Mouse (Mus musculus) right cerebral cortex, postnatal 10 days (tissue): ENCODE measurements at regions not wholly inside any gene's neighbourhood (a gene's known extent, or its start where the extent isn't known, plus 50 kb on each side); places are given as distances from the start of the nearest gene placed in this dataset.

Experiments used
- DNase-seq, 2 experiments: peaks; one replicate each; pipeline ENCODE4 v3.0.0; 2021; ENCODE audit warnings: low spot score in 2 of 2

DNA sequence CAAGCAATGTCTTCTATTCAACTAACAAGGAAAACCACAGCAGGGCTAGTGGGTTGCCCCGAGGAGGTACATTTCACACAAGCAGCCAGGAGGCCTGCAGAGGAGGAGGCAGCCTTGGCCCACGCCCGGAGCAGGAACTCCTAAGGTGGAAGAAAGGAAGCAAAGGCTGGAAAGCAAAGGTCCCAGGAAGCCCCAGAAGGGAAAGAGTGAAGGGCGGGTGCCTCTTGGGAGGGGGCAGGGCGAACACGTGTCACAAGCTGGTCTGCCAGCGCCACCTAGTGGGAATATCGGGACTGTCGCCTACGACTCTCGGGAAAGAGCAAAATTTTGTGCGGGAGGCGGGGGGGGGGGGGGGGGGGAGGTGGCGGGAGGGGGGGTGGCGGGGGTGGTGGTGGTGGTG is 508.1 kb upstream of the Tmem132c start:
- DNase-seq = peak; percentile 89 to 93

DNA sequence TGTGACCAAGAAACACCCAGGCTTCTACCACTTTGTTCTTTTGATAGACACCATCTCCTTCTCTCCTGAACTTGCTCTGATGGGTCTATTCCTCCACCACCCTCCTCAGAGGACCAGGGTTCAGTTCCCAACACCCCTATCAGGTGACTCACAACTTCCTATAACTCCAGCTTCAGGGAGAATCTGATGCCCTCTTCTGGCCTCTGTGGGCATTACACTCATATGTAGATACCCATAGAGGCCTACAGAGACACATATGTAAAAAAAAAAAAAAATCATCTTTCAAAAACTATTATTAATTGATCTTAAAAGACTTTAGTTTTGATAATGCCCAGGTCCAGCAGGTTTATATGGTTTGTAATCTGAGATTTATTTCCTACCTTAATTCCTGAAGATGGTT is 505.9 kb upstream of the Tmem132c start:
- no peak for DNase-seq

DNA sequence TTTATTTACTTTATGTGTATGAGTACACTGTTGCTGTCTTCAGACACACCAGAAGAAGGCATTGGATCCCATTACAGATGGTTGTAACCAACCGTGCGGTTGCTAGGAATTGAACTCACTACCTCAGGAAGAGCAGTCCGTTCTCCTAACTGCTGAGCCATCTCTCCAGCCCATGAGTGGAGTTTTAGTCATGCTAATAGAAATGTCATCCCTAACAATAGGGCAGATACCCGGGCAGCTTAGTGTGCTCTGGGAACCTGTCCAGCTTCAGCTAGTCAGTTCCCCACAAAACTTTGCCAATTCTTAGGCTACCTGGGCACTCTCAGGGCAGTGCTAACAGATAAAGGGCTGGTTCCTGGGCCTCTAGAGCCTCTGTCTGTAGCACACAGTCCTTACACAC is 503.9 kb upstream of the Tmem132c start:
- no peak for DNase-seq

DNA sequence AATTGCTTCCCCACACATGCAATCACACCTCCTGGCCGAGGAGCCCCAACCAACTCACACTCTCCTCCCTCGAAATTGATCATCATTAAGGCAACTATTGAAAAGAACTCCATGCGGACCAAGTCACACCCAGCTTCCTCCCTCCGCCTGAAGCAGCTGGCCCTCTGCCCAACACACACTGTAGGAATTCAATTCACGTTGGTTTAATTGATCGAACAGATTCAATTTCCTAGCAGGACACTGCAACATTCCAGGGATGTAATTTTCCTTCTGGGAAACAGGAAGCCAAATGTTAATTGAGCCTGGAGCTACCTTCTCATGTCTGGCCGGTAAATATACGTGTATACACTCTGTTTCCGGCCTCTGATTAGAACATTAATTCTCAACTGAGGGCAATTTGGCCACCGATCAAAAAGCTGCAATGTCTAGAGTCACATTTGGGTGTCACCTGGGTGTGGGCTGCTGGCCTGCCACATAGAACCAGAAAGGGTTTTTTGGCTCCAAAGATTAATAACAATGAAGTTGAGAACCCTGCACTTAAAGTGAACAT is 500.7 kb upstream of the Tmem132c start:
- DNase-seq = no peak

DNA sequence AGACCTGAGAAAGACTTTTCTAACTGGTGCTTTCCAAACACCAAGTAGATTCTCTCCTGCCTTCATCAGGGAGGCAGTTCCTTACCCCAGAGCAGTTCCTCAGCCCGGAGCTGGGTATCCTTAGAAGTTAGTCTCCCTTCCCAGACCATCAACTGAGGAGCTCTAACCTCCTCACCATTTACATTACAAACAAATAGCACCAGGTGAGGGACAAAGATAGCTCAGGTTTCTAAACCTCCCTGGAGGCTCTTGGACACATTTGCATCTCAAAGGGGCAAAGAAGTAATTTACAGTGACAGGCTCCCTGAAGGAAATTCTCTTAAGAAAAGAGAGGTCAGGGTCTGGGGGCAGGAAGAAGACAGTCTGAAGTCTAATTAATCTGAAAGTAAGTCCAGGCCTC is 486.5 kb upstream of the Tmem132c start:
- DNase-seq = no peak

DNA sequence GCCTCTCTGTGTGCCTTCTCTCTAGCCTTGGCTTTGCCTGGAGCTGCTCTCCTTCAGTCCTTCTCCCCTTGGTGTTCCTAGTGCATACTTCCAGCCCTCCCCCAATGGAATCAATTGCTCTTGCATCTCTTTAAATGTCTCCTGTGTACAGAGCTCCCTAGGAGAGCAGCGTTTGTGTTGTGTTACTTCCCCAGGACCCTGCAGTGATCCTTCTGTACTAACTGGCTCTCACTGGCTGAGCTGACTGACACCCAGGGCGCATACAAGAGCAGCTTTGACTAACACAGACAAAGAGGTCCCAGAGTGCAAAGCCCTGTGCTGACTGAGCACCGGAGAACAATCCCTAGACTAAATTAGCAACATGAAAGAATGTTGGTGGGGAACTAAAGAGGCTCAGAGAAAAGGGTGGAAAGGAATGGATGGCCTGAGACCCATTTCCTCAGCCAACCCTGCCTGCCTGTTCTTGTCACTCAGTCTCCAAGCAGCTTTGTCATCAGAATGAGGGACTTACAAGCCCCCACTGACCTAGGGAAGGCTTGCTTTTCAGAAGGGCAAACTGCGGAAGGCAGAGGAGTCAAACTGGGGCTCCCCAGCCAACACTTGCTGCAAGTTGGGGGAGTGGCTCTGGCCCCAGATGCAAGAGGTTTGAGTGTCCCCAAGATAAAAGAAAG is 476.4 kb upstream of the Tmem132c start:
- no peak for DNase-seq

DNA sequence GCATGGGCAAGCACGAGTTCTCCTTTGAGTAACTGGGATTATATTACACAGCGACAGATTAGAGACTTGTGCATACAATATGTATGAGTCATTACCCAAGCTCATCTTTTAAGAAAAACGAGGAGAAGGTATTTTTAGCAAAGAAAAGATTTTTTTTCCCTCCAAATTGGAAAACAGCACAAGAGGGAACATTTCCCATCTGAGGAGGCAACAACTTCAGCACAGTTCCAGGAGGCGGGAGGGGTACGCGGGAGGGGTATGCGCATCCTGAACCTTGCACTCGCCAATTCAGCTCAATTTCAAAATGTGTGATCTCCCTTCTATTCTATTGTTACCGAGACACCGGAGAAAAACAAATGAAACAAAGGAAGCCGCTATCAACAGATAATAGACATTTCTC is 472.6 kb upstream of the Tmem132c start:
- no peak for DNase-seq

DNA sequence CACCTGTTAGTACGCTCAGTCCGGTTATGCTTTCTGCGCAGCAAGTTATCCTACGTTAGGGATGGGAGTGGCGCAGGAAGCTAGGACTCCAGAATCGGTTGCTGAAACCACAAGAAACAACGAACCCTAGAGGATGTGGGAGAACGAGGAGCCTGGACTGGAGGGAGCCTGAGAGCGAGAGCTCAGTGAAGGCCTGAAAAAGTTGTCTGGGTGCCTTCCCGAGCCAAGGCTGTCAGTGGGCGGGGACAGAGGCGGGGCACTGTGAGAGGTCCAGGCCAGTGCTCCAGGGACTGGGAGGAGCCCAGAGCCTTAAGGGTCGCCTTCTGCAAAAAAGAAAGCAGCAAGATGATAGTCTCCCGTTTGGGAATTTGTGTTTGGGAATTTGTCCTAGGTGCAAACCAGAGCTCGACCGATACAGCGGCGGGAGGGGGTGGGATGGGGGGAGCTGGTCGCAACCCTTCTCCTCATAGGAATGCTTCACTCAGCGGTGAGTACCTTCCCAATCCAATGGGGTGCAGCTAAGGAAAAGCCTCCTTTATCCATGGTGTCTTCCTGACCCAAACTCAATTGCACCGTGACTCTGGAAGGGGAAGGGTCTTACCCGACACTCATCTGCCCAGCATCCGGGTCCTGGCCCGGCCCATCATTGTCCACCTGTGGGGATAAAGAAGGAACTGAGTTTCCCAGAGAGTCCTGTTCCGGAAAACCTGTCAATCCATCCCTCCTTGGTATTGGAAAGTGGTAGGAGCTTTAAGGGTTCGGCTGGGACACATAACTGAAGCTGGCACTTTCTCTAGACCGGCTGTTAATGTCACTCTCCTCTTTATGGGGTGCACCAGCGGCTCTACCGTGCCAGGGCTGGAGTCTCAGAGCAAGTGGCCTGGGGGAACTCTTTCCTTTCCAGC is 453.6 kb upstream of the Tmem132c start:
- DNase-seq = no peak

DNA sequence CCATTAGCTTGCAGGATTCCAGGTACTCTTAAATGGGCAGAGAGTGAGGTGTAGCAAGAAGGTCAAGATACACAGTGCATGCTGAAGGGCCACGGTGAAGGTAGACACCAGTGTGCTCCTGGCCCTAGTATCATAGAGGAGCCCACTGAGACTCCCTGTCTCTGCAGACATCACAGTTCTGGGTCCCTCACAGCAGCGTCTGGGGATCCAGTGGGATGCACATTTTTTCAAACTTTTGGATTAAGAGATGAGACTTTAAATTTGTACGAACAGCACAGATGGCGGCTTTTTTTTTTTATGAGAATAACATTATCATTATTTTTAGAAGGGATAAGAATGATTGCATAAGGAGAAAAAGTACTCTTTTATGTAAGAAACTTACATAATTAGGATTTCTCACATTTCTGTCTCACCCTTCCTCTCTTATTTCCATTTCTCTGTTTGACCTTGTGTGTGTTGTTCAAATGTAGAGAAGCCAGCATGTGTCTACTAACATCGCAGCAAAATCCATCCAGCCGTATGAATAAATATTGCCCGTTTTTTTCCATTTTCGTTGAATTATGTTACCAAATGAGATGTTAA is 441.8 kb upstream of the Tmem132c start:
- peak in 1 of 2 experiments; percentile 34 for DNase-seq

DNA sequence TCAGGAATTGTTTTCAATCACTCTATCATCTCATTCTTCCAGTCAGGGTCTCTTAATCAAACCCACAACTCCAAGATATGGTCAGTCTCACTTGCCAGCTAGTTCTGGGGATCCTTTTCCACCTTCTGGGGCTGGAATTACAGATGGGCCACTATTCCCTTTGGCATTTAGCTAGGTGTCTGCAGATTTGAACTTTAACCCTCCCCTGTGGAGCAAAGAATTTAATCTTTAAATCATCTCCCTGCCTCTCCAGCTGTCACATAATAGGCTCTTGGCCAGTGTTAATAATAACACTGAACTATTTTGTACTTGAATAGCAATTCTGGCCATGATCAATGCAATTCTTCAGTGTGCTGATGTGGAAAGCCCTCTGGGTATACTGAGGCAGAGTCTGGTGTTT is 435.0 kb upstream of the Tmem132c start:
- DNase-seq = no peak

DNA sequence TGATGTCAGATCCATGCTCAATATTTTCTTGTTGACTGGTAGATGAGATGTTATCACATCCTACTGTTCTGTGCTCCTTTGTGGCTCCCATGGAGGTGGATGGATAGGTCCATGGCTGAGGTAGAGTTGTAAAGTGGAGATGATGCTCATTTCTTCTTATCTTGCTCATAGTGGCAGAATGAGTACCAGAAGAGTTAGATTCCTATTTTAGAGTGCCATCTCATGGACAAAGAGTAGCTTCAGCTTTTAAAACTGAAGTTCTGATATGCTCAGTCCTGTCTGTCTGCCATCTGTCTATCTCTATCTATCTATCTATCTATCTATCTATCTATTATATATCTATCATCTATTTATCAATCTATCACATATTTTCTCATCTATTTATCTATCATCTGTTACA is 425.5 kb upstream of the Tmem132c start:
- no peak for DNase-seq

DNA sequence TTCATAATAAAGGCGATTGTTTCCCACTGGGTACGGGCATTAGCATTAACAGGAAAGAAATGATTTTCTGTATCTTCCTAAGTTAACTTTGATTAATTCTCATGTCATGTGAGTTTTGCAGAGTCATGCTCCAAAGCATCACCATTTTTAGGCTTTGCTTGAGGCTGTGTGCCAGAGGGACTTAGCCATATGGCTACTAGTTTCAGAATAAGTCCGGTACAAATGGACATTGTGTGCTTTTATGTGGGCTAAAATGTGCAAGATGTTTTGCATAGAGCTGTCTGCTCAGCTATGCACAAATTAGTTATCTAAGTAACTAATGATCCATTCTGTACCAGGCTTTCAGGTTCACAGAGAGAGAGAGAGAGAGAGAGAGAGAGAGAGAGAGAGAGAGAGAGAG is 406.2 kb upstream of the Tmem132c start:
- DNase-seq = peak; percentile 29 to 31

DNA sequence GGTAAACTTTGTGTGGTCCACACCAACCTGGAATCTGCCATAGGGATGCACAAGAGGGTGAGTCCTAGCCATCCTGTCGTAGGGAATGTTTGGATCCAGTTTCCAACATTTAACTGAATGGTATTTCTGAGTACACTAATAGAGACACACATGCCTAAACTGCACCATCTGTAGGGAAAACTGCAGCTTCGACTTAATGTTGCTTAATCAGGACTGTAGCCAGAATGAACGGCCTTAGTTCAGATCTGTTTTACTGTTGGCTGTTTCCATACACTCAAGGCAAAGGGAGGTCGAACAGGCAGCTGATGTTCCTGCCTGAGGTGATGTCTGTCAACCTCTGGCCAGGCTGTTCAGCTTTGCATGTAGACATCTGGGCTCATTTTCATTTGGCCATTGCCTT is 399.0 kb upstream of the Tmem132c start:
- peak in 1 of 2 experiments; percentile 22 for DNase-seq

DNA sequence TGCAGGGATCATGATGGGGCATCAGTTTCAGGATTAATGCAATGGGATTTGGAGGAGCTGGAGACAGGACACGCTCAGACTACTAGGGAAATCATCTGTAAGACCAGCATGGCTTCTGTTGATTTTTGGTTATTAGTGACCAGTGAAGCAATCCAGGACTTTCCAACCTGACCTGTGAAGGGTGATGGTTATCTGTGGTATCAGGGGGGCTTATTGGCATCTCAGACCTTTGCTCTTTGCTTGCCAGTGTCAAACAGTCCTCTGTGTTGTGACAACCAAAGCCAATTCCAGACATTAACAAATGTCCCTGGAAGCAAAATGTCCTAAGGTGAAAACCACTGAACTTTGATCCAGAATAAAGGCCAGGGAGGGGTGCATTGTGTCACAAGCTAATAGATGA is 379.5 kb upstream of the Tmem132c start:
- DNase-seq = no peak

DNA sequence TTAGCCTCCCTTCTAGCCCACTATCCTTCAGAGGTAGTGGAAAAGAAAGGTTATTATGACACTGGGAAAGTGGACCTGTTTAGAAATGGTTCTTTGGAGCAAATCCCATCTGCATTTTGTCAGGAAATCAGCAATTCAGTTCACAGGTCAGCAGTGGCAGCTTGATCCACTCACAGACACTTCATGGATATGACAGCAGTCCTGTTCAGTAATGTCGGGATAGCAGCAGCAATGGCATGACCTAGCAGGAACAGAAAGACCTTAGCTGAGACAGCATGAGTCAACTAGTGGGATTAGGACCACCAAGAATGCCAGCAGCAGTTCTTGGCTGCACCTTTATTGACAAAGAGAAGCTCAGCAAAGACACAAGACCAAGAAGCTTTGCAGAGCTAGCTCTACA is 365.8 kb upstream of the Tmem132c start:
- DNase-seq = no peak

DNA sequence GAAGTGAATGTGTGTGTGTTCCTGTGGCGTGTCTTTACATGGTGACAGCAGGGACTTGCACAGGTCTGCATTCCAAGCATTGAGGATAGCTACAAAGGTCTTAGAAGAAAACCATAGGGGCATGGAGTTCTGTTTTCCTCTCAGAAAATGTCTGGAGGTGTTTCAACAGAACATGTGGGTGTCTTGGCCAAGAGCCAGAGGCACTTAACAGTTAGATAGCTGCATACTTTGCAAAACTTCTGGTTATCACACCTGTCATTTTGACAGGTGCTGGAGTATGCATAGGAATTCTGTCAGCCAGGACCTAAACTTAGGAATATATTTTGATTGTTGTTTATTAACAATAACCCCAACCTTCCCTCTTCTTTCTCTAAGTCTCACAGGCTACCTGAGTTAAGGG is 350.9 kb upstream of the Tmem132c start:
- DNase-seq = no peak

DNA sequence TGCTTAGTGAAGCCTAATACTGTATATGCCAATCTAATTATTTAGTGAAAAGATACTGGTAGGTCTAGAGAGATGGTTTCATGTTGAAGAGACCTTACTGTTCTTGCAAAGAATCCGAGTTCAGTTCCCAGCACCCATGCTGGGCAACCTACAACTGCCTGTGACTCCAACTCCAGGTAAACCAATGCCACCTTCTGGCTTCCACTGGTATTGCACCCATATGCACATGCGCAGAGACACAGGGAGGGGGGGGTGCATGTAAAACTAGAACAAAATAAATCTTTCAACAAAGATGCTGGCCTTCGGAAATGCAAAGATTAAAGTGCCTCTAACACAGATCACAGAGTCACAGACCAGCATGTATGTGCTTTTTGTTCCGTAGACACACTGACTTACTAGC is 348.5 kb upstream of the Tmem132c start:
- no peak for DNase-seq

DNA sequence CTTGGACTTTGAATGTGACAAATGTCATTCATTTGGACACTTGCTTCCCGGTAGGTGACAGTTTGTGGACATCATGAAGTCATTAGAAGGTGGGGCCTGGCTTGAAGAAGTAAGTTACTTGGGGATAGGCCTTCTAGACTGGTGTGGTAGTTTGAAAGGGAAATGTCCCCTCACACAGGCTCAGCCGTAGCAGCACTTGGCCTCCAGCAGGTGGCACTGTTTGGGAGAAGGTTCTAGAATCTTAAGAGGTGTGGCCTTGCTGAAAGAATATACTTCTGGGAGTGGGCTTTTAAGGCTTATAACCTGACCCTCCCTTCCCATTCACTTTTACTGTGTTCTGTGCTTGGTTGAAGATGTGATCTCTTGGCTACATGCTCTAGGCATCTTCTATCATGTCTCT is 331.5 kb upstream of the Tmem132c start:
- DNase-seq = no peak

DNA sequence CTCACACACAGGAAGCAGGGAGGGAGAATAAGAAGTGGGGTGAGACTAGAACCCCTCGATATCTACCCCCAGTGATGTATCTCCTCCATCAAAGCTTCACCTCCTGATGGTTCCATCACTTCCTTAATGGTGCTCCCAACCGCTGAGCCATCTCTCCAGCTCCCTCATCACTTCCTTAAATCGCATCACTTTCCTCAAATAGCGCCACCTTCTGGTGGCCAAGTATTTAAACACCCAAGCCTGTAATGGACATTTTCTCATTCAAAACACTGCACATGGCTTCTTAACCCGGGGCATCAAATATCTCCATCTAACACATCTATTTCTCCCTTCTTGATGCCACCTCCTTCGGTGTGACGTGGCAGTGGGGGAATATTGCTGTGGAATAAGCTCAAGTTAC is 324.3 kb upstream of the Tmem132c start:
- DNase-seq = no peak

DNA sequence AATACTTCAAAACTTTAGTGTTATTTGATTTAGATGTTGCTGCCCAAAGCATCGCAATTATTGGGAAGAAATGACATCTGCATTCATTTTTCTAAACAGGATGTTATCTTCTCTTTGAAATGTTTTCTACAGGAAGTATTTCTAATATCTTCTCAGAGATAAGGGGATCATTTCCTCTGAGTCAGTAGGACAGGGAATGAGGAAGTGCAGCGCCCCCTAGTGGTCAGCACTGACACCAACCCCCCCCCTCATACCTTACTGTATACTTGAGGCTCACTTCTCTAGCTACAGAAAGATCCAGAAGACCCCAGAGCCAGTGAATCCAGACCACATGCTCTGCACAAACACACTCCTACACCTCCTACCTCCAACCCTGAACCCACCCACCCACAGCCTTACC is 308.1 kb upstream of the Tmem132c start:
- no peak for DNase-seq

DNA sequence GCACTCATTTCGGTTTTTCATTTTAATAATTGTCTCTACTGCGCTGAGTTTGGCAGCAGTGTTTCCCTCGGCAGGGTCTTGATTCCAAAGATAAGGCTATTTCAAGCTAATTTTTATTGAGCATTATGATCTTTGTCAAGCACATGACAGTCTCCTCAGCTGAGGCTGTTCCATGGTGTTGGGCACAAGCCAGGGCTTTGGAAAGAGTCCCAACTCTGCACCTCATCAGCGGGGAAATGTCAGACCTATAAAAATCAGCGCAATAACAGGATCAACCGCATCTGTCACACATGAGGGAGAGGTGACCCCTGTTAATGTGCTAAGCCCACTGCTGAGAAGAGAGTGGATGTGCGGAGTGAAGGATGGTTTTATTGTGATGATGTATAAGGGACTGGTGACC is 296.7 kb upstream of the Tmem132c start:
- DNase-seq = peak in 1 of 2 experiments; percentile 28

DNA sequence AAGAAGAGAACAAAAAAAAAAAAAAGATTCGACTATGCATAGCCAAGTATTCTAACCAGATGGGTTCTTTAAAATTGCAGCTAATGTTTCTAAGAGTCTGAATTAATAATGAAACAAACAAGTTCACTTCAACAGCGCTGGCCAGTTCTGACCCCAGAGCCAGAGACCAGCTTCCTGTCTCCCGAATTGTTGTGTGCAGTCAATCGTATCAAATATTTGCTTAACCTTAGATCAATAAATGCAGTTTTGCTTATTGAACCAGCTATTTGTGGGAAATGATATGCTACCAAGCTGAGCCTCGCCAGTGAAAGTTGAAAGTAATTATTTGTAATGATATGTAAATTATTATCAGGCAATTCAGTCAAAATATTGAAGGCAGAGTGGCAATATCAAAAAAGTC is 287.4 kb upstream of the Tmem132c start:
- no peak for DNase-seq

DNA sequence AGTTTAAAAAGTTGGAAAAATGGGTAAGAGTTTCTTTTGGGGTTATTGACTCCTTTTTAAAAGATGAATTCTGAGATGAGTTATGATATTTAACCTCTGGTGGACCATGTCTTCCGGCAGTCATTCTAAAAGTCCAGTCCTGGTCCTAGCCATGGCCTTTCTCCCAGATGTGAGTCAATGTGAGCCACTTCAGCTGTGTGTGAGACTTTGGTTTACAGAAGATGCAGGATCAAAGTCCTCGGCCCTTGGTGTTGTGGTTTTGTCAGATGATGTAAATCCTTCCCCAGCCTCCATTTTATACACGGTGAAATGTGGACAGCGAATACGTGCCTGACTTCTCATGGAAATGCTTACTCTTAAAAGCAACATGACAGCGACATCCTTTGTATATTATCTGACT is 287.0 kb upstream of the Tmem132c start:
- no peak for DNase-seq
